Mouse (Mus musculus): ENCODE data around the gene Gnas.

GRCm38 (mm10) chr2:174257312-174257711, 26.8 kb upstream of the Gnas start:
- no peak for TF ChIP-seq POLR2A (IDR thresholded peaks at IDR 0.05; ENCODE audit: low read depth, low read length)
- TF ChIP-seq CTCF (IDR thresholded peaks at IDR 0.05; ENCODE audit: extremely low read depth, insufficient read depth, insufficient read length, insufficient replicate concordance), result no peak
